In the genomic region with DNA sequence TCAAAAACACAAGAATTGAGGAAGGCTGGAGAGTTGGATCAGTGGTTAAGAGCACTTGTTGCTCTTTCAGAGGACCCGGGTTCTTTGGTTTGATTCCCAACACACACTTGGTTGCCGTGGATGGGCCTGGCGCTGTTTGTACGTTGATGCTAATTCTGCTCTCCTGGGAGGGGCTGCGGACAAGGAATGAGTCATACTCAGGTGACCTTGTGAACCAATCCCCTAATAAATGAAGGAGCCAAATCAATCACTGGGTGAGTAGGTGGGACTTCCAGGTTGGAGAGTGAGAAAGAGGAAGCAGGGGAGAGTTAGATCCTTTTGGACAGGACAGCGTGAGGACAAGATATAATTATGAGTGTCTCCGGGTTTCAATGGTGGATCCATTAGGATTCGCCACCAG, we compare ENCODE assay signal across 28 mouse cellular contexts. TPM values are rescaled to one million over a fixed set of nuclear protein-coding genes. Genes with fewer than 3 reads are reported as not detected.
DNase-seq lines count a peak whose midpoint lies in the region; ATAC-seq and TF ChIP-seq lines count a peak whose summit lies in the region.
"Had no signal": no experiment of that assay in that cellular context is flagged by ENCODE, and none has a peak within 500 bp of the region (broad histone marks: within the 10 kb centered on the region; RNA-seq: fewer than 3 reads in every experiment).

No protein-coding gene starts in this region.

- ATAC-seq in heart, embryonic 12.5 days (ENCODE audit: insufficient number of reproducible peaks, low FRiP score) = no peak
- no peak for ATAC-seq in liver, embryonic 13.5 days (ENCODE audit: low read depth)
- ATAC-seq: activated CD4-positive, CD25-positive, alpha-beta regulatory T cell, adult 4 months; forebrain, embryonic 14.5 days; forebrain, postnatal 0 days; hindbrain, postnatal 0 days; inflammation-experienced regulatory T-cells, adult 6 months; intestine, embryonic 16.5 days; Patski had no signal

- no peak for TF ChIP-seq CTCF in E14TG2a.4 (conservative IDR thresholded peaks at IDR 0.05; ENCODE audit: low read length)

- no peaks in the 10 kb centered on the region for H3K36me3 ChIP-seq in heart, embryonic 10.5 days
- no peaks in the 10 kb centered on the region for H3K36me3 ChIP-seq in heart, embryonic 12.5 days
- H3K36me3 ChIP-seq in E14TG2a.4 (ENCODE audit: insufficient read depth, low read length) (0 out of 2 replicates have a peak, but pooled peaks cover 9% of the 10 kb centered on the region), ES-E14 (ENCODE audit: control insufficient read depth, insufficient read depth, low read length, poor library complexity, severe bottlenecking) (no peaks in the 10 kb centered on the region)
- 0 out of 2 replicates have a peak, but pooled peaks cover 2% of the 10 kb centered on the region for H3K36me3 ChIP-seq in liver, embryonic 13.5 days
- H3K36me3 ChIP-seq: forebrain, embryonic 10.5 days; G1E; heart, embryonic 13.5 days had no signal

- H3K9me3 ChIP-seq in heart, embryonic 10.5 days = no peaks in the 10 kb centered on the region
- peaks cover 7% of the 10 kb centered on the region; the same call in 1 of the 2 replicates for H3K9me3 ChIP-seq in heart, embryonic 12.5 days (replicated peaks)
- no peaks in the 10 kb centered on the region for H3K9me3 ChIP-seq in E14TG2a.4 (ENCODE audit: low read length)
- no peaks in the 10 kb centered on the region for H3K9me3 ChIP-seq in ES-E14 (ENCODE audit: control insufficient read depth, insufficient read depth, low read depth, low read length)
- peaks cover 4% of the 10 kb centered on the region; the same call in 1 of the 2 replicates for H3K9me3 ChIP-seq in liver, embryonic 13.5 days (replicated peaks)
- H3K9me3 ChIP-seq: forebrain, embryonic 10.5 days; heart, embryonic 13.5 days had no signal

- H3K27ac ChIP-seq in heart, embryonic 10.5 days = no peak overlapping the region
- H3K27ac ChIP-seq in heart, embryonic 12.5 days (ENCODE audit: poor library complexity, severe bottlenecking) = no peak overlapping the region
- H3K27ac ChIP-seq in ES-E14 (ENCODE audit: insufficient read depth, low read depth, low read length, poor library complexity, severe bottlenecking) = no peak overlapping the region; the same call in 1 of the 2 replicates
- peak overlapping the region; percentile 63; the same call in 1 of the 2 replicates for H3K27ac ChIP-seq in liver, embryonic 13.5 days
- H3K27ac ChIP-seq: forebrain, embryonic 10.5 days; heart, adult 2 months; heart, embryonic 13.5 days; hindbrain, embryonic 14.5 days; hindbrain, postnatal 0 days had no signal

- H3K27me3 ChIP-seq in heart, embryonic 10.5 days (ENCODE audit: insufficient read depth, poor library complexity, severe bottlenecking) = no peaks in the 10 kb centered on the region
- no peaks in the 10 kb centered on the region for H3K27me3 ChIP-seq in heart, embryonic 12.5 days (replicated peaks)
- H3K27me3 ChIP-seq in E14TG2a.4 (ENCODE audit: insufficient read depth, low read length) = no peaks in the 10 kb centered on the region; the same call in 1 of the 2 replicates
- H3K27me3 ChIP-seq in liver, embryonic 13.5 days = no peaks in the 10 kb centered on the region
- H3K27me3 ChIP-seq: heart, embryonic 13.5 days; Patski had no signal

- H3K9ac ChIP-seq in heart, embryonic 12.5 days = no peak overlapping the region
- H3K9ac ChIP-seq in ES-E14 (ENCODE audit: insufficient read depth, low read depth, low read length, poor library complexity, severe bottlenecking) = peak overlapping the region; percentile 71; the same call in 1 of the 2 replicates
- no peak overlapping the region for H3K9ac ChIP-seq in liver, embryonic 13.5 days
- H3K9ac ChIP-seq: forebrain, postnatal 0 days; heart, embryonic 13.5 days; hindbrain, embryonic 14.5 days had no signal

- WGBS in heart, embryonic 10.5 days = 91% methylated on average over 8 of the region's 8 CpGs
- 93% methylated on average over 8 of the region's 8 CpGs for WGBS in heart, embryonic 12.5 days
- WGBS in liver, embryonic 13.5 days (ENCODE audit: insufficient replicate concordance) = 88% methylated on average over 8 of the region's 8 CpGs

- peak; percentile 43 for DNase-seq in heart, embryonic 10.5 days (ENCODE audit: low spot score)
- DNase-seq in ES-E14 (ENCODE audit: low read depth, low spot score) = no peak
- DNase-seq in liver, embryonic 13.5 days = no peak
- DNase-seq in heart, adult 8-10 months (ENCODE audit: low spot score) = no peak
- DNase-seq in retina, postnatal 1 day = no peak
- DNase-seq in neural tube, embryonic 10.5 days (ENCODE audit: extremely low spot score, low spot score) = no peak
- DNase-seq: adrenal gland, adult 8-10 months; adrenal gland, postnatal 25 days; cerebellum, adult 18-20 months; cerebellum, adult 9-10 months; cerebellum, postnatal 14 days; forebrain, postnatal 0 days; gastrocnemius, postnatal 25 days; heart, adult 2 months; heart, postnatal 14 days; heart, postnatal 4 days had no signal

- peaks cover 35% of the 10 kb centered on the region for H3K4me1 ChIP-seq in heart, embryonic 10.5 days
- peaks cover 25% of the 10 kb centered on the region for H3K4me1 ChIP-seq in heart, embryonic 12.5 days (replicated peaks)
- H3K4me1 ChIP-seq in E14TG2a.4 (replicated peaks; ENCODE audit: low read depth, low read length) (peaks cover 57% of the 10 kb centered on the region), ES-E14 (ENCODE audit: control insufficient read depth in 2 of 2, insufficient read depth in 2 of 2, low read length in 2 of 2, poor library complexity in 1 of 2) (peaks cover 0 to 15% of the 10 kb centered on the region in 2 experiments; a peak in 2 of 4 replicates)
- peaks cover 84% of the 10 kb centered on the region for H3K4me1 ChIP-seq in liver, embryonic 13.5 days (replicated peaks)

- H3K4me2 ChIP-seq in heart, embryonic 12.5 days = no peak overlapping the region
- H3K4me2 ChIP-seq in liver, embryonic 13.5 days = no peak overlapping the region
- H3K4me2 ChIP-seq: heart, embryonic 13.5 days; hindbrain, embryonic 14.5 days had no signal

- in situ Hi-C loops in ES-E14 (cut with MboI; ENCODE audit: low sequenced_read_pairs in 2 of 2, unreplicated experiment in 2 of 2) = no loop called here

- no peak overlapping the region for H3K4me3 ChIP-seq in heart, embryonic 10.5 days
- H3K4me3 ChIP-seq in heart, embryonic 12.5 days = no peak overlapping the region
- H3K4me3 ChIP-seq in E14TG2a.4 (replicated peaks; ENCODE audit: low read length) (peak overlapping the region; percentile 83), ES-E14 (ENCODE audit: insufficient read depth in 1 of 2, low read depth in 1 of 2, low read length in 2 of 2, poor library complexity in 1 of 2, severe bottlenecking in 1 of 2) (peak overlapping the region; percentile 51 to 67)
- H3K4me3 ChIP-seq in liver, embryonic 13.5 days (replicated peaks) = no peak overlapping the region
- H3K4me3 ChIP-seq: forebrain, embryonic 10.5 days; heart, adult 2 months; heart, embryonic 13.5 days had no signal

TF ChIP-seq in ES-E14, 5 proteins besides CTCF, POLR2A, EP300 and RAD21:
- TF ChIP-seq ZC3H11A (IDR thresholded peaks at IDR 0.05; ENCODE audit: borderline replicate concordance, low read depth, low read length) (no peak), CHD2 (IDR thresholded peaks at IDR 0.05; ENCODE audit: low read depth, low read length) (no peak), ZNF384 (IDR thresholded peaks at IDR 0.05; ENCODE audit: low read depth, low read length) (no peak), MAFK (IDR thresholded peaks at IDR 0.05; ENCODE audit: insufficient read depth, low read depth, low read length) (no peak)

RNA-seq across cellular contexts. Expression of a gene that starts 39.2 kb away (rescaled TPM):
- 24.4 and 26.3 TPM in 2 replicates for polyA plus RNA-seq in heart, embryonic 10.5 days (2016; fragmentation: Nextera tagmentation; extraction: Ambion mirVana)
- polyA plus RNA-seq in heart, embryonic 12.5 days (2016; fragmentation: Nextera tagmentation; extraction: Ambion mirVana) = 35.2 and 37.9 TPM in 2 replicates
- 59.9 and 62.9 TPM in 2 replicates for total RNA-seq in ES-E14 (2012; rRNA removed)
- 55.6 and 62.5 TPM in 2 replicates for polyA plus RNA-seq in liver, embryonic 13.5 days (2015; fragmentation: Nextera tagmentation; extraction: Ambion mirVana)
- total RNA-seq in heart, adult 8-10 months (2022) = 10 to 100 TPM; 87.5 to 93.5 (median 89.2) TPM

Comparison
In these comparisons a context has a peak if more than half of its experiments do, and no peak if none do; other contexts are left out.
1. H3K4me3 ChIP-seq: peak in E14TG2a.4 (single experiment) and ES-E14 (2 of 2); none in heart, embryonic 10.5 days (single experiment), heart, embryonic 12.5 days (single experiment) and liver, embryonic 13.5 days (single experiment).